Mouse (Mus musculus) olfactory bulb, adult 2 months (tissue): ENCODE results near the gene Vopp1. TPM values are rescaled to one million over a fixed set of nuclear protein-coding genes. Genes with fewer than 3 reads are reported as not detected.

Experiments used
- H3K27ac ChIP-seq: fragments of 200-500 bp; 2 replicates; pipeline ENCODE4 v1.5.1; 2012; ENCODE audit warnings: low read depth, low read length; ENCODE audit not compliant: insufficient read depth
- H3K4me1 ChIP-seq: fragments of 200-500 bp; 2 replicates; pipeline ENCODE4 v1.6.1; 2012; ENCODE audit warnings: low read length; ENCODE audit not compliant: control insufficient read depth, insufficient read depth
- H3K4me3 ChIP-seq: fragments of 200-500 bp; 2 replicates; pipeline ENCODE4 v1.5.1; 2012; ENCODE audit warnings: mild to moderate bottlenecking, low read depth, low read length, moderate library complexity; ENCODE audit not compliant: insufficient read depth
- CTCF ChIP-seq: fragments of 200-500 bp; IDR thresholded peaks from 2 replicates; pipeline ENCODE4 v1.5.1; 2012; ENCODE audit warnings: low read depth, mild to moderate bottlenecking, low read length, moderate library complexity; ENCODE audit not compliant: insufficient read depth
- POLR2A ChIP-seq: fragments of 200-500 bp; IDR thresholded peaks from 2 replicates; pipeline ENCODE4 v1.6.1; 2012; ENCODE audit warnings: mild to moderate bottlenecking, low read depth, low read length, moderate library complexity; ENCODE audit not compliant: insufficient read depth
- WGBS: fragments of 180-500 bp; shearing (Covaris S2); methylation state at CpG from one replicate; pipeline ENCODE4 v1.1.7; 2018; 5-methylcytosine and 5-hydroxymethylcytosine counted together
- polyA plus RNA-seq: library from polyadenylated mRNA; stranded (reverse); fragments of >200 nt; gene quantifications from 2 replicates; pipeline ENCODE4 v1.2.4, GENCODE M21; 2012; ENCODE audit warnings: low replicate concordance; ENCODE audit not compliant: missing spikeins, insufficient read depth, insufficient read length

Vopp1 gene
- polyA plus RNA-seq, 1 experiment = not detected

- H3K27ac ChIP-seq = no peak overlapping the region
- no peak overlapping the region for H3K4me3 ChIP-seq
- TF ChIP-seq CTCF (no peak), POLR2A (no peak)
- WGBS = 93% methylated on average over 1 of the region's 1 CpGs
- no peaks in the 10 kb centered on the region for H3K4me1 ChIP-seq
These were observed 58.7 kb downstream of the Vopp1 start for GRCm38 (mm10) chr6:57766287-57766686.

GRCm38 (mm10) chr6:57765095-57765878, 59.7 kb downstream of the Vopp1 start:
- no peak overlapping the region for H3K4me3 ChIP-seq
- TF ChIP-seq CTCF (no peak), POLR2A (no peak)
- no peak overlapping the region for H3K27ac ChIP-seq
- 64% methylated on average over 3 of the region's 3 CpGs for WGBS
- no peaks in the 10 kb centered on the region for H3K4me1 ChIP-seq

GRCm38 (mm10) chr6:57763054-57763453, 61.9 kb downstream of the Vopp1 start:
- Histone ChIP-seq H3K4me3 (no peak overlapping the region), H3K4me1 (no peaks in the 10 kb centered on the region), H3K27ac (no peak overlapping the region)
- TF ChIP-seq POLR2A (no peak), CTCF (no peak)

GRCm38 (mm10) chr6:57753962-57754759, 70.8 kb downstream of the Vopp1 start:
- WGBS = 97% methylated on average over 9 of the region's 9 CpGs
- no peak overlapping the region for H3K4me3 ChIP-seq
- no peak overlapping the region for H3K27ac ChIP-seq
- no peaks in the 10 kb centered on the region for H3K4me1 ChIP-seq
- no peak for TF ChIP-seq CTCF
- TF ChIP-seq POLR2A = no peak

GRCm38 (mm10) chr6:57745748-57746129, 79.2 kb downstream of the Vopp1 start:
- H3K4me3 ChIP-seq = no peak overlapping the region
- H3K27ac ChIP-seq = no peak overlapping the region
- H3K4me1 ChIP-seq = no peaks in the 10 kb centered on the region
- TF ChIP-seq CTCF = no peak
- WGBS = 97% methylated on average over 2 of the region's 2 CpGs

- H3K27ac ChIP-seq = no peak overlapping the region
- 41% methylated on average over 4 of the region's 4 CpGs for WGBS
- no peak overlapping the region for H3K4me3 ChIP-seq
- no peaks in the 10 kb centered on the region for H3K4me1 ChIP-seq
- no peak for TF ChIP-seq CTCF
- TF ChIP-seq POLR2A = no peak
These were observed 79.8 kb downstream of the Vopp1 start for GRCm38 (mm10) chr6:57744974-57745747.

- H3K4me3 ChIP-seq = no peak overlapping the region
- TF ChIP-seq CTCF (no peak), POLR2A (no peak)
- WGBS = 93% methylated on average over 2 of the region's 2 CpGs
- no peaks in the 10 kb centered on the region for H3K4me1 ChIP-seq
- H3K27ac ChIP-seq = no peak overlapping the region
These were observed 80.8 kb downstream of the Vopp1 start for GRCm38 (mm10) chr6:57744123-57744522.

- 89% methylated on average over 2 of the region's 2 CpGs for WGBS
- TF ChIP-seq CTCF (no peak), POLR2A (no peak)
- Histone ChIP-seq H3K4me3 (no peak overlapping the region), H3K4me1 (no peaks in the 10 kb centered on the region), H3K27ac (no peak overlapping the region)
These were observed 81.6 kb downstream of the Vopp1 start for GRCm38 (mm10) chr6:57743333-57743732.

- no peaks in the 10 kb centered on the region for H3K4me1 ChIP-seq
- no peak overlapping the region for H3K27ac ChIP-seq
- 100% methylated on average over 1 of the region's 1 CpGs for WGBS
These were observed 82.2 kb downstream of the Vopp1 start for GRCm38 (mm10) chr6:57742749-57743148.

More at GRCm38 (mm10) chr6:57742749-57743148, 82.2 kb downstream of the Vopp1 start:
- TF ChIP-seq POLR2A = no peak
- TF ChIP-seq CTCF = no peak
- H3K4me3 ChIP-seq = no peak overlapping the region
